Mouse (Mus musculus) bone marrow macrophage, adult 2 months (primary cell): Measurements from ENCODE around the gene Gm10491.

Experiments
- CTCF ChIP-seq: IDR thresholded peaks from 2 replicates; pipeline ENCODE4 v1.5.1; 2012; ENCODE audit warnings: low read depth, mild to moderate bottlenecking, low read length, moderate library complexity
- POLR2A ChIP-seq: IDR thresholded peaks from 2 replicates; pipeline ENCODE4 v1.6.1; 2012; ENCODE audit warnings: mild to moderate bottlenecking, low read depth, low read length, borderline replicate concordance

DNA sequence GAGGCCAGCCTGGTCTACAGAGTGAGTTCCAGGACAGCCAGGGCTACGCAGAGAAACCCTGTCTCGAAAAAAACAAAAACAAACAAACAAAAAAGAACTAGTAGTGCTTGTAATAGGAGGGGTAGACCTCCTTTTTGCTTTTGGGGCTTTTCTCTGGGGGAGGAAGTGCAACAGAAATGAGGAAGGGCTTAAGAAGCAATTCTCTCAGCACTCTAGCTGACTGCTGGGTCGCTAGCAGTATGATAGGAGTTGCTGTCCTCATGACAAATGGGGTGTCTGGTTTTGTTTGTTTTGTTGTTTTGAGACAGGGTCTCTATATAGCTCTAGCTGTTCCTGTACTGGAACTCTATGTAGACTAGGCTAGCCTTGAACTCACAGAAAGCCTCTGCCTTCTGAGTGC is 43.1 kb downstream of the Gm10491 start:
- TF ChIP-seq POLR2A, result no peak
- no peak for TF ChIP-seq CTCF
